ENCODE assay signal across 10 mouse cellular contexts in the genomic region with DNA sequence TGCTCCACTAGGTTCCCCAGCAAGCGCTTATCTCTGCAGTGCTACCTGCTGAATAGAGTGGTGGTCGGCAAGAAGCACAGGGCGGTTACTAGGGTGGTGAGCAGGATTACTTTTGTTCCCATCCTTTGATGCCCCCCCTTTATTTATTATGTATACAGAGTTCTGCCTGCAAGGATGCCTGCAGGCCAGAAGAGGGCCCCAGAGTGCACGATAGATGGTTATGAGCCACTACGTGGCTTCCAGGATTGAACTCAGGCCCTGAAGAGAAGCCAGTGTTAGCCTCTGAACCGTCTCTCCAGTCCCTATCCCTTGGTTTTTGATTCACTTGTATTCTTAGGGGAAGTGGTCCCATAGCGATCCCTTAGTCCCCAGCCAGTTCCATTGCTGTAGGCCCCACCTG. TPM values are rescaled to one million over a fixed set of nuclear protein-coding genes. Genes with fewer than 3 reads are reported as not detected.
DNase-seq lines count a peak whose midpoint lies in the region; ATAC-seq and TF ChIP-seq lines count a peak whose summit lies in the region.
"Had no signal": no experiment of that assay in that cellular context is flagged by ENCODE, and none has a peak within 500 bp of the region (broad histone marks: within the 10 kb centered on the region; RNA-seq: fewer than 3 reads in every experiment).

No protein-coding gene starts in this region.

- H3K4me3 ChIP-seq in heart, adult 2 months: no peak overlapping the region
- no peak overlapping the region for H3K4me3 ChIP-seq in heart, embryonic 11.5 days (ENCODE audit: low read depth, low read length)
- no peak overlapping the region for H3K4me3 ChIP-seq in thymus, adult 2 months (ENCODE audit: control insufficient read depth, insufficient read depth, low read length)
- H3K4me3 ChIP-seq in liver, embryonic 14.5 days (ENCODE audit: insufficient read depth in 1 of 2, low read depth in 2 of 2, low read length in 2 of 2): no peak overlapping the region
- no peak overlapping the region for H3K4me3 ChIP-seq in forebrain, embryonic 16.5 days (replicated peaks; ENCODE audit: low read length)
- H3K4me3 ChIP-seq: forebrain, embryonic 10.5 days; neural tube, embryonic 15.5 days had no signal

- no peaks in the 10 kb centered on the region for H3K4me1 ChIP-seq in heart, adult 2 months (ENCODE audit: control insufficient read depth, insufficient read depth, low read length)
- no peaks in the 10 kb centered on the region for H3K4me1 ChIP-seq in heart, embryonic 11.5 days (ENCODE audit: control insufficient read depth, insufficient read depth, low read length)
- H3K4me1 ChIP-seq in thymus, adult 2 months (replicated peaks; ENCODE audit: control insufficient read depth, insufficient read depth, low read length): peaks cover 3% of the 10 kb centered on the region; the same call in 1 of the 2 replicates
- H3K4me1 ChIP-seq in liver, embryonic 14.5 days (replicated peaks; ENCODE audit: control insufficient read depth in 2 of 2, insufficient read depth in 2 of 2, low read length in 1 of 2): no peaks in the 10 kb centered on the region
- no peaks in the 10 kb centered on the region for H3K4me1 ChIP-seq in forebrain, embryonic 16.5 days (replicated peaks; ENCODE audit: control insufficient read depth, insufficient read depth, low read length)
- H3K4me1 ChIP-seq: forebrain, embryonic 10.5 days; neural tube, embryonic 15.5 days had no signal

- TF ChIP-seq POLR2A in heart, adult 2 months (IDR thresholded peaks at IDR 0.05; ENCODE audit: insufficient read depth, low read depth, low read length): no peak
- no peak for TF ChIP-seq POLR2A in thymus, adult 2 months (IDR thresholded peaks at IDR 0.05; ENCODE audit: control insufficient read depth, extremely low read depth, insufficient read depth, low read length, poor library complexity)

- WGBS in heart, adult 2 months: 78% methylated on average over 7 of the region's 7 CpGs
- WGBS in heart, embryonic 11.5 days (ENCODE audit: insufficient replicate concordance): 73% methylated on average over 7 of the region's 7 CpGs
- 86% methylated on average over 7 of the region's 7 CpGs for WGBS in thymus, adult 2 months
- 63% methylated on average over 7 of the region's 7 CpGs for WGBS in liver, embryonic 14.5 days (ENCODE audit: insufficient replicate concordance)
- WGBS in forebrain, embryonic 16.5 days: 80% methylated on average over 7 of the region's 7 CpGs

- TF ChIP-seq EP300 in heart, adult 2 months (IDR thresholded peaks at IDR 0.05; ENCODE audit: insufficient read depth, low read depth, low read length): no peak
- TF ChIP-seq EP300 in liver, embryonic 14.5 days (IDR thresholded peaks at IDR 0.05; ENCODE audit: low read depth): no peak

- no peak overlapping the region for H3K4me2 ChIP-seq in heart, embryonic 11.5 days
- H3K4me2 ChIP-seq in liver, embryonic 14.5 days (ENCODE audit: low read depth): no peak overlapping the region
- H3K4me2 ChIP-seq in forebrain, embryonic 16.5 days (ENCODE audit: low read length): no peak overlapping the region
- H3K4me2 ChIP-seq: neural tube, embryonic 15.5 days had no signal

- DNase-seq in heart, adult 2 months: no peak
- peak; percentile 28 for DNase-seq in thymus, adult 2 months
- DNase-seq in thymus, adult 18-20 months: no peak
- DNase-seq in liver, embryonic 14.5 days (ENCODE audit: low read depth in 3 of 3, low spot score in 3 of 3): no peak
- DNase-seq in embryo, embryonic 10 days (ENCODE audit: low spot score): no peak
- DNase-seq in left cerebral cortex, adult 11 months (ENCODE audit: low spot score): no peak

- no peak overlapping the region for H3K27ac ChIP-seq in heart, adult 2 months
- H3K27ac ChIP-seq in heart, embryonic 11.5 days (ENCODE audit: low read depth, low read length): no peak overlapping the region
- H3K27ac ChIP-seq in thymus, adult 2 months (ENCODE audit: control insufficient read depth, insufficient read depth, low read length): no peak overlapping the region
- no peak overlapping the region for H3K27ac ChIP-seq in liver, embryonic 14.5 days
- no peak overlapping the region for H3K27ac ChIP-seq in forebrain, embryonic 16.5 days (ENCODE audit: low read length)
- H3K27ac ChIP-seq: forebrain, embryonic 10.5 days; neural tube, embryonic 15.5 days had no signal

- TF ChIP-seq CTCF in heart, adult 2 months (IDR thresholded peaks at IDR 0.05): peak; percentile 46
- no peak for TF ChIP-seq CTCF in thymus, adult 2 months (IDR thresholded peaks at IDR 0.05; ENCODE audit: borderline replicate concordance, control insufficient read depth, extremely low read depth, insufficient read depth, low read length, poor library complexity)
- TF ChIP-seq CTCF in liver, embryonic 14.5 days (IDR thresholded peaks at IDR 0.05; ENCODE audit: low read depth): peak; percentile 55

- H3K79me2 ChIP-seq in heart, adult 2 months (replicated peaks; ENCODE audit: control insufficient read depth, insufficient read depth, low read length): no peaks in the 10 kb centered on the region

- no peaks in the 10 kb centered on the region for H3K9me3 ChIP-seq in heart, embryonic 11.5 days (replicated peaks; ENCODE audit: control insufficient read depth, low read length)
- no peaks in the 10 kb centered on the region for H3K9me3 ChIP-seq in liver, embryonic 14.5 days (ENCODE audit: control insufficient read depth, low read length)
- no peaks in the 10 kb centered on the region for H3K9me3 ChIP-seq in forebrain, embryonic 16.5 days (ENCODE audit: control insufficient read depth, low read length)
- H3K9me3 ChIP-seq: forebrain, embryonic 10.5 days; neural tube, embryonic 15.5 days had no signal

- no peak for ATAC-seq in heart, embryonic 11.5 days (replicated peaks; ENCODE audit: insufficient number of reproducible peaks, low FRiP score, low TSS enrichment)
- ATAC-seq in liver, embryonic 14.5 days (ENCODE audit: insufficient read depth): peak; percentile 15; the same call in 1 of the 2 replicates
- ATAC-seq in forebrain, embryonic 16.5 days: no peak

- intact Hi-C loops in heart, adult 2 months (cut with DNase I): no loop called here

- H3K27me3 ChIP-seq in heart, adult 2 months (ENCODE audit: control insufficient read depth, insufficient read depth, low read length): no peaks in the 10 kb centered on the region
- no peaks in the 10 kb centered on the region for H3K27me3 ChIP-seq in heart, embryonic 11.5 days (ENCODE audit: control insufficient read depth, insufficient read depth, low read length)
- H3K27me3 ChIP-seq in thymus, adult 2 months (ENCODE audit: control insufficient read depth, insufficient read depth, low read length): no peaks in the 10 kb centered on the region
- no peaks in the 10 kb centered on the region for H3K27me3 ChIP-seq in liver, embryonic 14.5 days (ENCODE audit: control insufficient read depth, insufficient read depth, low read length)
- no peaks in the 10 kb centered on the region for H3K27me3 ChIP-seq in forebrain, embryonic 16.5 days (replicated peaks; ENCODE audit: control insufficient read depth, insufficient read depth, low read length)
- H3K27me3 ChIP-seq: neural tube, embryonic 15.5 days had no signal

- no peaks in the 10 kb centered on the region for H3K36me3 ChIP-seq in heart, adult 2 months (ENCODE audit: control insufficient read depth, insufficient read depth, low read length)
- H3K36me3 ChIP-seq in heart, embryonic 11.5 days (ENCODE audit: control insufficient read depth, insufficient read depth, low read length): no peaks in the 10 kb centered on the region
- no peaks in the 10 kb centered on the region for H3K36me3 ChIP-seq in thymus, adult 2 months (ENCODE audit: control insufficient read depth, insufficient read depth, low read length)
- no peaks in the 10 kb centered on the region for H3K36me3 ChIP-seq in liver, embryonic 14.5 days (replicated peaks; ENCODE audit: control insufficient read depth, insufficient read depth, low read depth)
- H3K36me3 ChIP-seq in forebrain, embryonic 16.5 days (ENCODE audit: control insufficient read depth, insufficient read depth): no peaks in the 10 kb centered on the region
- H3K36me3 ChIP-seq: neural tube, embryonic 15.5 days had no signal

- H3K9ac ChIP-seq in heart, adult 2 months (ENCODE audit: low read depth, low read length): no peak overlapping the region
- H3K9ac ChIP-seq in heart, embryonic 11.5 days (ENCODE audit: low read depth, low read length): no peak overlapping the region
- no peak overlapping the region for H3K9ac ChIP-seq in liver, embryonic 14.5 days (replicated peaks)
- no peak overlapping the region for H3K9ac ChIP-seq in forebrain, embryonic 16.5 days (replicated peaks; ENCODE audit: low read depth, low read length)
- H3K9ac ChIP-seq: neural tube, embryonic 15.5 days had no signal

RNA-seq across cellular contexts. Expression of a gene that starts 25.5 kb away (rescaled TPM):
- total RNA-seq in heart, adult 2 months (2021): under 1 TPM; 0.34 to 0.36 TPM
- polyA plus RNA-seq in heart, adult 2 months (2012; rRNA removed): 0.14 and 0.26 TPM in 2 replicates
- 5.5 and 6.7 TPM in 2 replicates for polyA plus RNA-seq in heart, embryonic 11.5 days (2014; fragmentation: Nextera tagmentation; extraction: Ambion mirVana)
- polyA plus RNA-seq in thymus, adult 2 months (2012; rRNA removed): 10.4 and 13.1 TPM in 2 replicates
- polyA plus RNA-seq in liver, embryonic 14.5 days (2012; rRNA removed): 7.5 and 11.0 TPM in 2 replicates
- polyA plus RNA-seq in liver, embryonic 14.5 days (2014; fragmentation: Nextera tagmentation; extraction: Ambion mirVana): 9.5 and 11.1 TPM in 2 replicates
- 5.4 and 5.8 TPM in 2 replicates for polyA plus RNA-seq in forebrain, embryonic 16.5 days (2015; fragmentation: Nextera tagmentation; extraction: Ambion mirVana)
